Mouse (Mus musculus) liver, postnatal 0 days (tissue): ENCODE measurements around the gene Gm15517.

Experiments used
- CTCF ChIP-seq: sonication (generic); IDR thresholded peaks from 2 replicates; pipeline ENCODE4 v1.5.1; 2016; ENCODE audit warnings: antibody characterized with exemption, low read depth
- EP300 ChIP-seq: IDR thresholded peaks from 2 replicates; pipeline ENCODE4 v1.6.1; 2016; ENCODE audit warnings: antibody characterized with exemption, low read depth, mild to moderate bottlenecking

DNA sequence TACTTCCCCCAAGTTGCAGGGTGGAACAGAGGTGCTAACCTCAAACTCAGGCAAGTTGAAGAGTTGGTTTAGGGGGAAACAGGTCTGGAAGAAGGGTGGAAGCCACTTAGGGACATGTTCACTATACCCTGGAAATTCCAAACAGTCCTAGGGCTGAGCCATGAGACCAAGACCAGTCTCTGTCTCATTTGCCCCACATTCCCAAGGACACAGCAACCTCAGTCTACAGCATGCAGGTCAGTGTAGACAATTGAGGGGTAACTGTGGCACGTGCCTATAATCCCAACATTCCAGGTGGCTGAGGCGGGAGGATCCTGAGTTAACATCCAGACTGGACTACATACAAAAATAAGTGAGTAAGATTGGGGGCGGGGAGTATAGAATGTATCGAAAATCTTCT lies 12.0 kb upstream of the Gm15517 start:
- no peak for TF ChIP-seq CTCF
- TF ChIP-seq EP300 = no peak
